Mouse (Mus musculus) T-helper 17 cell (primary cell): ENCODE data around the gene Hist1h2ad.
"Not testable (repeated sequence)": the region's sequence is repeated elsewhere in the genome, so short reads cannot be mapped to it uniquely, and the experiment has no call there.

Experiments used
- in situ Hi-C, 2 experiments: fragments of 300-600 bp; cut with MboI, MseI; formaldehyde crosslinking; loops; 1 replicate in 1 of 2; 2 replicates in 1 of 2; pipeline ENCODE4 v1.15.1; 2025; ENCODE audit warnings: high pct_unique_total_duplicates in 2 of 2

Gene Hist1h2ad

DNA sequence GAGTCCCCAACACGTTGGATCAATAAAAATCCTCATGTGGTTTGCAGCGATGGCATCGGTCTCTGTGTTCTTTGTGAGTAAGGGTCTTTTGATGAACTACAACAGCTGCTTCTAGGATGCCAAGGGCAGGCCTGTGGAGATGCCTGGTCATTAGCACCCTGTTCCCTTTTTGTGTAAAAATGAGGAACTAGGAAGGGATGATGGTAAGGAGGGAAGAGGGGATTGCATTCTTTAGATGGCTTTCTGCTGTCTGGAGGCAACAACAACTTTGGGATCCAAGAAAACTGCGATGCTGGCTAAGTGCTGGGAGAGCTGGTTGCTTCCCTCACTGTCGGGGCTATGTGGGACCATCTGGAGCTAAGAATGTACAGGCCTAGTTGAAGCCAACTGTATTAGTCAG is 35.9 kb upstream of the Hist1h2ad start:
- in situ Hi-C loops: loop anchor here (5.0 to 10.0 kb wide), 4 partner anchors 39 to 1823 kb away; partner anchors contain the start of genes Hist1h2ai (in 2 of the 2), Hist1h2bl (in 2 of the 2), Hist1h3h (in 2 of the 2) and Hist1h2ah (in 1 of the 2)

DNA sequence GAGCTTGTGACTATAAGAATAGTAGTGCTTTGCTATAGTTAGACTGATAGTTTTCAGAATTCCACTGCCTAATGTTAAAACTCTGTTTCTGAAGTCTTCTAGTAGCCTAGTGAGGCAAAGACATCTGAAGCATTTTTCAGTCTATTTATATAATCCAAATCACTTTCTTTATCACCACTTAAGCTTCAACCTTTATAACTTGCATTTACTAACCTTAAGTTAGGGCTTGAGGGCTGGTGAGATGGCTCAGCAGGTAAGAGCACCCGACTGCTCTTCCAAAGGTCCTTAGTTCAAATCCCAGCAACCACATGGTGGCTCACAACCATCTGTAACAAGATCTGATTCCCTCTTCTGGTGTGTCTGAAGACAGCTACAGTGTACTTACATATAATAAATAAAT is 34.4 kb upstream of the Hist1h2ad start:
- in situ Hi-C loops: loop anchor here (5.0 to 10.0 kb wide), 4 partner anchors 37 to 1825 kb away; partner anchors contain the start of genes Hist1h2ai (in 2 of the 2), Hist1h2bl (in 2 of the 2), Hist1h3h (in 2 of the 2) and Hist1h2ah (in 1 of the 2)

DNA sequence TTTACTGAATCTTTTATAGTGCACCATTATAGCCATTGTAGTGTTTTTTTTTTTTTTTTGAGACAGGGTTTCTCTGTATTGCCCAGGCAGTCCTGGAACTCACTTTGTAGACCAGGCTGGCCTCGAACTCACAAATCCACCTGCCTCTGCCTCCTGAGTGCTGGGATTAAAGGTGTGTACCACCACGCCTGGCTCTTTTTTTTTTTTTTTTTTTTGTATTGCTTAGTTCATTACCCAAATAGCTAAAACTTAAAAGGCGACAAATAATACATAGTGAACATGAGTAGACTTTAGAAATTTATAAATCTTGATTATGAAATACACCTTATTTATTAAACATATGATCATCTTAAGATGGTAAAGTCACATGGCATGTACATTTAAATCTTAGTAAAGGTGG is 32.7 kb upstream of the Hist1h2ad start:
- in situ Hi-C loops: no loop called here

DNA sequence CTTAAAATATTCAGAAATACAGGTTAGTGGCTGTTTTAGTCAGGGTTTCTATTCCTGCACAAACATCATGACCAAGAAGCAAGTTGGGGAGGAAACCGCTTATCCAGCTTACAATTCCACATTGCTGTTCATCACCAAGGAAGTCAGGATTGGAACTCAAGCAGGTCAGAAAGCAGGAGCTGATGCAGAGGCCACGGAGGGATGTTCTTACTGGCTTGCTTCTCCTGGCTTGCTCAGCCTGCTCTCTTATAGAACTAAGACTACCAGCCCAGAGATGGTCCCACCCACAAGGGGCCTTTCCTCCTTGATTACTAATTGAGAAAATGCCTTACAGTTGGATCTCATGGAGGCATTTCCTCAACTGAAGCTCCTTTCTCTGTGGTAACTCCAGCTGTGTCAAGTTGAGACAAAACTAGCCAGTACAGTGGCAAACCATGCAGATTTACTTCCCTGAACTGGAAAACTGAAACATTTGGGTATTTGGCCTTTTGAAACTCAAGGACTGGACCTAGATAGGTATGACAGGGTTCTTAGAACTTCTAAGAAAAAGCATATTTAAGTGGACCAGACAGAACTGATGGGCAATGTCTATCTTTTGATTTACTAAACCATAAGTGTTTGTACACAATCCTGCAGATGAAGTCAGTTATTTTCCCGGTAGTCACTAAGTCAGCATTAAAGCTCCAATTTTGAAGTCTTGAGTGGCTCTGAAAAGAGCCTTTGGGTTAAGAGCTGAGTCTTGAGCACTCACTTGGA is 31.8 kb upstream of the Hist1h2ad start:
- in situ Hi-C loops: not testable (repeated sequence)

DNA sequence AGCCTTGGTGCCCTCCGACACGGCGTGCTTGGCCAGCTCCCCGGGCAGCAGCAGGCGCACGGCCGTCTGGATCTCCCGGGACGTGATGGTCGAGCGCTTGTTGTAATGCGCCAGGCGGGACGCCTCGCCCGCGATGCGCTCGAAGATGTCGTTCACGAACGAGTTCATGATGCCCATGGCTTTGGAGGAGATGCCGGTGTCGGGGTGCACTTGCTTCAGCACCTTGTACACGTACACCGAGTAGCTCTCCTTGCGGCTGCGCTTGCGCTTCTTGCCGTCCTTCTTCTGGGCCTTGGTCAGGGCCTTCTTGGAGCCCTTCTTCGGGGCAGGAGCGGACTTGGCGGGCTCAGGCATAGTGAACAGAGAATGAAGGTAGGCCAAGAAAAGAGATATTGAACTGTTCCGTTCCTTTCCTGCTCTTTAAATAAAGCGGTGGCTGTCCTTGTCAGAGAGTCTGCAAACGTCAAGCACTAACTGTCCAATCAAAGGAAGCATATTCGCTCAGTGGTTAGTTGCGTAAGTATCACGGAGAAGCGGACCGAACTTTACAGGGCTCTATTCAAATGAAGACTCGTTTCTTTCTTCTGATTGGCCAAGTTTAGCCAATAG is 31.1 kb upstream of the Hist1h2ad start, which contains the start of gene Hist1h2bh:
Hist1h2bh (minus strand) TSS at position 394 of the 609 bp plus-strand sequence.
- in situ Hi-C loops: not testable (repeated sequence)

DNA sequence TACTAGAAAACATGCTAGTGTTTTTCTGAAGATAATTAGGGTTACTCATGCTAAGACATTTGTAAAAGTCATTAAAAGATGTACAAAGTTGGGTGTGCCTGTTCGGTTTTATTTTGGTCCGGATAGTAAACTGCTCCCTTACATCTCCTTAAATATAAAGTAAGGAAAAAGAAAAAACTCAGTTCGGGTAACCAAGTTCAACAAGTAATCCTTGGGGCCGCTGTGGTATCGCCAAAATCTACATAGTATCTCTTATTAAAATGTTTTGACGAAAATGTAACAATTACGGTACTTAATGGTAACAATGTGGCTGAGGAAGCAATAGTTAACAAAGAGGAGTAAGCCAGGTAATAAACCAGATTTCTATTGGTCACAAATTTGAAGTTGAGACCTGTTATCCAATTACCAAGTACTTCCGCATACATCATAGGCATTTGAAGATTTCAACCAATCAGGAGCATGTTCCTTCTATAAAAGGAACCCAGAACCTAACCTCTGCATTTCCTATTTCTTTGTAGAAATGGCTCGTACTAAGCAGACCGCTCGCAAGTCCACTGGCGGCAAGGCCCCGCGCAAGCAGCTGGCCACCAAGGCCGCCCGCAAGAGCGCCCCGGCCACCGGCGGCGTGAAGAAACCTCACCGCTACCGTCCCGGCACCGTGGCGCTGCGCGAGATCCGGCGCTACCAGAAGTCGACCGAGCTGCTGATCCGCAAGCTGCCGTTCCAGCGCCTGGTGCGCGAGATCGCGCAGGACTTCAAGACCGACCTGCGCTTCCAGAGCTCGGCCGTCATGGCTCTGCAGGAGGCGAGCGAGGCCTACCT is 30.0 kb upstream of the Hist1h2ad start, which contains the start of gene Hist1h3f:
Hist1h3f (plus strand) TSS at position 88 of the 822 bp plus-strand sequence.
- in situ Hi-C loops: no loop called here

DNA sequence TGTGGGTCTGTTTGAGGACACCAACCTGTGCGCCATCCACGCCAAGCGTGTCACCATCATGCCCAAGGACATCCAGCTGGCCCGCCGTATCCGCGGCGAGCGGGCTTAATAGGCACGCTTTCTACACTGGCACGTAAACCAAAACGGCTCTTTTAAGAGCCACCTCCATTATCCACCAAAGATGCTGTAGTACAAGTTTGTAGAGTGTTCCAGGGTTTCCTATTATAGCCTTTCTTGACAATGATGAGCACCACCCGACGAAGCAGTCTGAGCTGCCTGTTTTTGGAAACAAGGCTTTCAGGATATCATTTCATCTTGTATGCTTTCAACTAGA is 29.4 kb upstream of the Hist1h2ad start:
- in situ Hi-C loops: not testable (repeated sequence)

DNA sequence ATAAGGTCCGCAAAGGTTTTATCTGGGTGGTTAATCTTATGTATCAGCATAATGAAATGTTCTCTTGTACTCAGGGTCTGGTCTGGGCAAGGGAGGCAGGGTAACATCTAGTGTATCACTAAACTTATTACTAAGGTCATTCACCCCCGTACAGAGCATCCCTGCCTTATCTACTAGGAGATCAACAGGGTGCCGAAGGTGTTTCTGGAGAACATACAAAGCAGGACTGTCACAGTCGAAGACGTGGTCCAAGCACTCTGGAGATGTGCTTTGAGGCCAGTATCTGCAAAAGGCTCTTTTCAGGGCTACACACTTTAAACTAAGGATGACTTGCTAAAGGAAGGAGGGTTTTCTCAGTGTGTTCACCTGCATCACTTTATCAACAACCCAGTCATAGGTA is 27.5 kb upstream of the Hist1h2ad start:
- in situ Hi-C loops: no loop called here

DNA sequence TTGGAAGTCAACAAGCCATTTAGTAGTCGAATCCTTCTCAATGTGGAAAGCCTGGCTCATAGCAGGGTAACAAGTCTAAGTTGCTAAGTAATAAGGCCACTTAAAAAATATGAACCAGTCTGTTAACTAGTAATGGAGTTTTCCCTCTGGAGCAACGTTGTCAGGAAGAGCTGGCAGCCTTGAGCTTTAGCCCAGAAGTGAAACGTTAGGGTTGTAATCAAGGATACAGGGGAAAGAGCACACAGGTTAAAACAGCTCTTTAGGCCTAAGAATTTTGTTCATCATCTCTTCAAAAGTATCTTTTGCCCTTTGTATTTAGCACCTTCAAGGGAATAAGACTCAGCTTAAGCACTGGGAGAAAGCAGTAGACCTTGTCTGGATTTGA is 23.4 kb upstream of the Hist1h2ad start:
- in situ Hi-C loops: loop anchor here (10.0 to 25.0 kb wide), 2 partner anchors 1506 to 1738 kb away; partner anchors contain the start of genes Hist1h2ag (in 1 of the 2), Hist1h2ao (in 1 of the 2), Hist1h2bj (in 1 of the 2) and Hist1h2bq (in 1 of the 2)

DNA sequence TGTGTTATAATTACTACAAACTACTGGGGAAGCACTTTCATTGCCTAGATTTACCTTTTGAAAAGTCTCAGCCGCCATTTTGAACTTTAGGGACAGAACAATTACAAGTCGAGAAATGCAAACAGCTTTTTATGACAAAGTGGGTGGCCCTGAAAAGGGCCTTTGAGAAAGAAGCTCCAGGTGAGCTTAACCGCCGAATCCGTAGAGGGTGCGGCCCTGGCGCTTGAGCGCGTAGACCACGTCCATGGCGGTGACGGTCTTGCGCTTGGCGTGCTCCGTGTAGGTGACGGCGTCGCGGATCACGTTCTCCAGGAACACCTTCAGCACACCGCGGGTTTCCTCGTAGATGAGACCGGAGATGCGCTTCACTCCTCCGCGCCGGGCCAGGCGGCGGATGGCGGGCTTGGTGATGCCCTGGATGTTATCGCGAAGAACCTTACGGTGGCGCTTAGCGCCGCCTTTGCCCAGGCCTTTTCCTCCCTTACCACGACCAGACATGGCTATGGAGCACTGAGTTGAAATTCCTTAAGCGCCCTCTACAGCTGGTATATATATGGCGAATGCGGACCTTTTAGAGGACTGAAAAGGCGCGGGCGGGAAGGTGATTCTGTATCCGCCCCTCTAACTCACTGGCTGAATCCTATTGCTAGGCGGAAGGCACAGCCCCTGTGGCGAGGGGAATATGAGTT is 22.9 kb upstream of the Hist1h2ad start, which contains the start of gene Hist1h4f:
Hist1h4f (minus strand) TSS at position 503 of the 689 bp plus-strand sequence.
- in situ Hi-C loops: loop anchor here (10.0 to 25.0 kb wide), 2 partner anchors 1506 to 1739 kb away; partner anchors contain the start of genes Hist1h2ag (in 1 of the 2), Hist1h2ao (in 1 of the 2), Hist1h2bj (in 1 of the 2) and Hist1h2bq (in 1 of the 2)

DNA sequence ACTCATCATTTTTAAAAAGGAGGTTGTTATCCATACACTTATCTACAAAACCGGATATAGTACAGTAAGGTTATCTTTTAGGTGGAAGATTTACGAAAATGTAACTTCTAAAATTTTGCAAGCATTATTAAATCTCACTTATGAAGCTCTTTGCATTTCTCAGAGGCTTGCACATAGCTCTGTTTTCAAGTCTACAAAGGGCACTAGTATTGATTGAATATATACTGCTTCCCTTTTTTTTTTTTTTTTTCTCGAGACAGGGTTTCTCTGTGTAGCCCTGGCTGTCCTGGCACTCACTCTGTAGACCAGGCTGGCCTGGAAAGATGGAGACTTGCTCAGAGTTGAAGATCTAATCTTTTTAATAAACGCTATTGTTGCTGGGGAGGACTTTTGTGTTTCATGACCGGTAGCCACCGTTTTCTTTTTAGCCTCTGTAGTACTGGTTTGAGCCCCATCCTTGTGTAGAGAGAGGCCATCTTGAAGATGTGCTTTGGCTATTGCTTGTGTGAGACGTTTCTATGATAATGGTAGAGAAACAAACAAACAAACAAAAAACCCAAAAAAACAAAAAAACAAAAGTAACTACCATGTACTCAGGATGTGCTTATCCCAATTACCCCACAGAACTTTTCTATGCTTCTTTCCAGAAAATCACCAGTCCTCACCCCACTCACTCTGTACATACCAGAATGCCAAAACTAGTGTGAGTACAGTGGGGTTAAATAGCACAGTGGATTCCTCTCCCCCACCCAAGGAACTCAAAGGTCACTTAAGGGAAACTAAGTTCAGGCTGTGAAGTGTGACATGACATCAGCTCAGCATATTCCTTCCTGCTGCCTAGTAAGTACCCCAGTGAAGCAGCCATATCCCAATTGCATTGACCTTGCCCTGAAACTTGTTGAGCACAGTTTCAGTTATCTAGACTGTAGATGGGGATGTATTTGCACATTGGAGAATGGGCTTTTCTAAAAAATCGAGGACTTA is 22.0 kb upstream of the Hist1h2ad start:
- in situ Hi-C loops: loop anchor here (10.0 to 25.0 kb wide), 2 partner anchors 1507 to 1740 kb away; partner anchors contain the start of genes Hist1h2ag (in 1 of the 2), Hist1h2ao (in 1 of the 2), Hist1h2bj (in 1 of the 2) and Hist1h2bq (in 1 of the 2)

DNA sequence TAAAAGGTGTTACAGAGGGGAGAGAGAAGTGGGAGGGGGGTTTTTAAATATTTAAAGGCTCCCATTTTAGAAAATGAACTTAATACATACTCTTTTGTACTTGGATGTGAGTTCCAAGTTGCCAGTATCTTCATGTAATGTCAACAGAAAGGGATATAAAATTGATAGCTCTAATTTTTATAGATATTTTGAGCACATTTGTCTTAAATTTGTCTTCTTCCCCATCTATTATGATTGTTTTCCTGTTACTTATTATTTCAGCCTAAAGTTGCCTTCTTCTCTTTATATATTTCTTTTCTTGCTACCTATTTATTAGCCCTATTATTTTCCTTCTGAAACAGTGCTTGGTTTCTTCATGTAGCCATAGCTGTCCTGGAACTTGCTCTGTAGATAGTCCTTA is 21.2 kb upstream of the Hist1h2ad start, which contains the start of gene Hist1h1d:
Hist1h1d (plus strand) TSS at position 301 of the 400 bp plus-strand sequence.
- in situ Hi-C loops: loop anchor here (10.0 to 25.0 kb wide), 2 partner anchors 1508 to 1741 kb away; partner anchors contain the start of genes Hist1h2ag (in 1 of the 2), Hist1h2ao (in 1 of the 2), Hist1h2bj (in 1 of the 2) and Hist1h2bq (in 1 of the 2)

DNA sequence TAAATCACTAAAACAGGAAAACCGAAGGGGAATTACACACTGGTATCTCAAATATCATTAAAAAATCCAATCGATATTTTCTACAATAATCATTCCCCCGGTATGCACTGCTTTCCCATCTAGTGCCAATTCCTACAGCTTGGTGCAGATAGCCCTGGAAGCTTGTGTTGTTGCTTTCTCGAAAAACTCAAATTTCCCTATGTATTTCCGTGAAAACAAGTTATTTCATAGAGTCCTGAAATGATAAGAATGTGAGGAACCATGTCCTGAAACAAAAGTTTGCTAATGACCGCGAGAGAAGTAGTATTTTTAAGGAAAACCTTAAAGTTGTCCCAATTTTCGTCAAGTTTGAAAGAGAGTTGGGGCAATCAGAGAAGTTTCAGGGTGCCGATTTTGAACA is 19.8 kb upstream of the Hist1h2ad start:
- in situ Hi-C loops: loop anchor here (10.0 to 25.0 kb wide), 2 partner anchors 1510 to 1742 kb away; partner anchors contain the start of genes Hist1h2ag (in 1 of the 2), Hist1h2ao (in 1 of the 2), Hist1h2bj (in 1 of the 2) and Hist1h2bq (in 1 of the 2)

DNA sequence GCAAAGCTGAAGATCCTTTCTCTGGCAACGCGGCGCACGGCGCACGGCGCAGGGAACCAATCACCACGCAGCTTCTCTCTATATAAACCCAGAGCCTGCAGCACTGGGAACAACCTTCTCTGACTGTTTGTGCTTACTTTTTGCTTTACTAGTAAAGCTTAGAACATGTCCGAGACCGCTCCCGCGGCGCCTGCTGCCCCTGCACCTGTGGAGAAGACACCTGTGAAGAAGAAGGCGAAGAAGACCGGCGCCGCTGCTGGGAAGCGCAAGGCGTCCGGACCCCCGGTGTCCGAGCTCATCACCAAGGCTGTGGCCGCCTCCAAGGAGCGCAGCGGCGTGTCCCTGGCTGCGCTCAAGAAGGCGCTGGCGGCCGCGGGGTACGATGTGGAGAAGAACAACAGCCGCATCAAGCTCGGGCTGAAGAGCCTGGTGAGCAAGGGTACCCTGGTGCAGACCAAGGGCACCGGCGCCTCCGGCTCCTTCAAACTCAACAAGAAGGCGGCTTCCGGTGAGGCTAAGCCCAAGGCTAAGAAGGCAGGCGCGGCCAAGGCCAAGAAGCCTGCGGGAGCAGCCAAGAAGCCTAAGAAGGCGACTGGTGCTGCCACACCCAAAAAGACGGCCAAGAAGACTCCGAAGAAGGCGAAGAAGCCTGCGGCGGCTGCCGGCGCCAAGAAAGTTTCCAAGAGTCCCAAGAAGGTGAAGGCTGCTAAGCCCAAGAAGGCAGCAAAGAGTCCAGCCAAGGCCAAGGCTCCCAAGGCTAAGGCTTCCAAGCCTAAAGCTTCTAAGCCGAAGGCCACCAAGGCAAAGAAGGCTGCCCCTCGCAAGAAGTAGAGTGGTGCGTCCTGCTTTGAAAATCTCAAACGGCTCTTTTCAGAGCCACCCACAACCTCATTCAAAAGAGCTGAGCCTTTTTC is 19.0 kb upstream of the Hist1h2ad start:
- in situ Hi-C loops: loop anchor here (10.0 to 25.0 kb wide), 2 partner anchors 1510 to 1743 kb away; partner anchors contain the start of genes Hist1h2ag (in 1 of the 2), Hist1h2ao (in 1 of the 2), Hist1h2bj (in 1 of the 2) and Hist1h2bq (in 1 of the 2)

DNA sequence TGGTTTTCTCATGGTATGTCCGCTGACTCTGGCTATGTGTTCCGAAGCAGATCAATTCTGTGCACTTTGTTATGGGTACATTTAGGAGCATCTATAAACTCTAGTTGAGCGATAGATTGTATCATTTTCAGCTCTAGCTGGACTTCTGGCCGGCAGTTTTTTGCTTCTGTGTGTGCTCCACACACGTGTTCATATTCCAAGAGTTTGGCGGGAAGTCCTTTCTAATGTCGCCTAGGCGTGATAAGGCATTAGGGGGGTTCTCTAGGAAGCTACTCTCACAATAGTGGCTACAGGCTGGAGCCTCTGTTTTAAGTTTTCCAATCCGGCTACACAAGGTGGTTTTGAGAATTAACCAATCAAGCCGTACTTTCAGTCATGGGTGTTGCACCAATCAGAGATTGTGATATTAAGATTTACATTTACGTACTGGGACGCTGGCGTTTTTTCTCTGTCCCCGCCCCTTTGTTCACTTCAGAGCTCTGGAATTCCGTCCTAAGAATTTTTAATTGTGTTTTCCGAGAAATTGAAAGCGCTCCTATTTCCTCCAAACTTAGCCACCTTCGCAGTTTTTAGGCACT is 18.3 kb upstream of the Hist1h2ad start:
- in situ Hi-C loops: loop anchor here (10.0 to 25.0 kb wide), 2 partner anchors 1511 to 1744 kb away; partner anchors contain the start of genes Hist1h2ag (in 1 of the 2), Hist1h2ao (in 1 of the 2), Hist1h2bj (in 1 of the 2) and Hist1h2bq (in 1 of the 2)

DNA sequence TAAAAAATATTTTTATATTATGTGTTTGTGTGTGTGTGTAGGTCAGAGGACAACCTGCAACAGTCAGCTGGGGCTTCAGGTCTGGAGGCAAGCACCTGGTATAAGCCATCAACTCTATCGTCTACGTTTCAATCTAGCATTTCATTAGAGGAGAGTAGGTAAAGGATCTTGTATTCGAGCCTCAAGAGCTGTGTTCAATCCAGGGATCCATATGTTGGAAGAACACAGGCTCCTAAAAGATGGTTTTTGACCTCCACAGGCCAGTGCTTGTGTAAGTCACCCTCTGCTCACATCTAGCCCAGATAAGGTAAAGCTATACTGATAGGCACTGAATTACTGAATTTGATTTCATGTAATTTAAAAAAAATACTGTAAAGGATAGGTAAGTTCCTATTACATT is 17.3 kb upstream of the Hist1h2ad start:
- in situ Hi-C loops: loop anchor here (10.0 to 25.0 kb wide), 2 partner anchors 1512 to 1745 kb away; partner anchors contain the start of genes Hist1h2ag (in 1 of the 2), Hist1h2ao (in 1 of the 2), Hist1h2bj (in 1 of the 2) and Hist1h2bq (in 1 of the 2)

DNA sequence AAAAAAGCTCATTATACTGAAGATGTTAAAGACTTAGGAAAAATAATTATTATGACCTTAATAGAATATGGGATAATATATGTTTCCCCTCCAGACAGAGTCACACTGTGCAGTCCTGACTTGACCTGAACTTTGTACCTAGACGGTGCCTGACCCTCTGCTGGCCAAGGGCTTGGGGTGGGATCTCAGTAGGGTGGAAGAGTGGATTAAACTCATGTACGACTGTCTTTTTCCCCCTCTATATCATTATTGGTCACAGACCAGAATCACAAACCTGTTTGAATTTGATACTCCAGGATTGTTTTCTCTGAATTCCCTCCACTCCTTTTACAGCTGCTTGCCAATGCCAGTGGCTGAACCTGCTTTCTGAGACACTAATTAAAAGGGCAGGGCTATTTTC is 13.5 kb upstream of the Hist1h2ad start:
- in situ Hi-C loops: loop anchor here in 1 of 2 experiments (25.0 kb wide), 1 partner anchor 1748 kb away; the partner anchor contains the start of genes Hist1h2ao, Hist1h2bq and Hist1h4m
